Mouse (Mus musculus): Measurements from ENCODE around the gene Krt26. TPM values are rescaled to one million over a fixed set of nuclear protein-coding genes. Genes with fewer than 3 reads are reported as not detected.

Krt26 gene
- not detected for total RNA-seq (2021)
- long read RNA-seq, experiment 1: 0 reads
- long read RNA-seq, experiment 2: 0 reads

DNA sequence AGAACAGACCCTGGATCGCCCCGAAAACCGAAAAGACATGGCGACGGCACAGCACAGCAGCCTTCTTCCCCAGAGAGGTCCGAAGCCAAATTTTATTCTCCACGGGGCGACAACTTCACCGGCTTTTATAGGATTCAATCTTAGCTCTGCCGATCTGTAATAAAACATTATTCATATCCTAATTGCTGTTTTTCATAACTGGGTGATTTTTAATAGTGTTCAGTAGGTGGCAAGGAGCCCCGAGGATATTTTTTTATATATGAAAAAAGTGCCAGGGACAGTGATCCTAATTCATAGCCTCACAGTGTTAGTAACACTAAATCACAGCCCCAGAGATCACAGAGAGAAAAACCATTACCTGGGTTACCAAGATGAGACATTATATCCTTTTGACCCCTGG lies at the start of gene Krt26:
Gene Krt26, minus strand, starts transcription at position 101 of the 400 bp plus-strand sequence.
- DNase-seq: no peak
- intact Hi-C loops (cut with DNase I; ENCODE audit: low total_unique reads): no loop called here

DNA sequence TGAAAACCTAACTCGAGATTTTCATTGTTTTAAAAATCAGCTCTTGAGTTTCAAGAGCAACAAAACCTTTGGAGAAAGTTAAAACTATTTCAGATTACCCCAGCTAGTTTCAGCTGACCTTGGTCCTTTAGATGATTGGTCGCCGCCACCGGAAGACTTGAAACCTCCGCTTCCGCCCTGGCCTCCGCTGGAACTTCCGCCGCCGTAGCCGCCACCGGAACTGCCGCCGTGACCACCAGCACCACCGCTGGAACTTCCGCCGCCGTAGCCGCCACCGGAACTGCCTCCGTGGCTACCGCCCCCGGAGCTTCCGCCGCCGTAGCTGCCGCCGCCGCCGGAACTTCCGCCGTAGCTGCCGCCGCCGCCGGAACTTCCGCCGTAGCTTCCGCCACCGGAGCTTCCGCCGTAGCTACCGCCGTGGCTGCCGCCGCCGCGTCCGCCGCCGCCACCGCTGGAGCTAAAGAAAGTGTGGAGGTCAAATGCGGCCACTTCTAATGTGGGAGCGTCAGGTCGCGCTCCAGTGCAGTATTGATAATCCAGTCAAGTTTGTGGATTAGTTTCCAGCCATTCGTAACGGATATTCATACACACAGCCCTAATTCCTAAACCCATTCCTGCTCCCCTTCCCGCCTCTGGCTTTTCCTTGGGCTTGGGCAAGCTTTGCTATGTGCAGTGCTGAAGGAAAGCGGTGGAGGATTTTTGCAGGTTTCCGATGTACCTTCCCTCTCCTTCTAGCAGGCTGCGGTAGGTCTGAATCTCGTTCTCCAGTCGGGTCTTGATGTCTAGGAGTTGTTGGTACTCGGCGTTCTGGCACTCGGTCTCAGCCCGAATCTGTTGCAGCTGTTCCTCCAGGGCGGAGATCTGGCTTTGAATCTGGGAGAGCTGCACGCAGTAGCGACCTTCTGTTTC lies 48.3 kb upstream of the Krt26 start:
- intact Hi-C loops (cut with DNase I; ENCODE audit: low total_unique reads): no loop called here

DNA sequence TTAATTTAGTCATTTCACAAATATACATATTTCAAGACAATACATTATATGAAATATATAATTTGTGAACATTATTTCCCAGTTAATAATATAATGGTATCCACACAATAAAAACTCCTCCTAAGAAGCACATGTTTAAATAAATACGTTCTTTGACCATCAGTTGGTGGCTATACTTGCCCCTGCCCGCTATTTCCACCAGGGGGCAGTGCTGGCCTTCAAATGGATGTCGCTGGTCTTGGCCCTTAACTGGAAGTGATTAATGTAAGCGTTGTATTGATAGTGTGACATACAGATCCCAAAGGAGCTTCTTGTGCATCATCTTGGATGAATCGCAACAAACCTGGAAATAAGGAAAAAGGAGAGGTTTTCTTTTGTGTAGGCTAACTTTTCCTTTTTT lies 41.8 kb upstream of the Krt26 start:
- intact Hi-C loops (cut with DNase I; ENCODE audit: low total_unique reads): loop anchor here (2.0 kb wide), 1 partner anchor 83 kb away; no protein-coding TSS in a partner anchor
- DNase-seq: peak; percentile 67

More for the DNA sequence above, 48.3 kb upstream of the Krt26 start:
- DNase-seq: peak; percentile 93

DNA sequence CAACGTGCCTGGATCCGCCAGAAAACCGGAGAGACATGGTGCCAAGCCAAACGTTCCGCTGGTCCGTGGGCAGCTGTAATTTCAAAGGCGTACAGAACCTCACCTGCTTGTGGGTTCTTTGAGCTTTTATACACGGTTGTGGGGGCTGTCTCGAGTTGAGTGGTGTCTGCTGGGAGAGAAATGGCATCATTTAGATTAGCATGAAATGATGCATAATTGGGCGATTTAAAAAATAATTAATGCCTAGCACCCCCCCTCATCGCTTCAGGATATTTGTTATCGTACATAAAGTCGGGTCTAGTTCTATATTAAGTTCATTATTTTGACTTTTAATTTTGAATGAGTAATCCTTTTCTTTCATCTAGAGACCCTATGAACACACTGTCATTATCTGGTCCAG lies 37.0 kb upstream of the Krt26 start, which contains the start of gene Krt28:
Gene Krt28, minus strand, starts transcription at position 101 of the 400 bp plus-strand sequence.
- intact Hi-C loops (cut with DNase I; ENCODE audit: low total_unique reads): no loop called here
- DNase-seq: no peak

DNA sequence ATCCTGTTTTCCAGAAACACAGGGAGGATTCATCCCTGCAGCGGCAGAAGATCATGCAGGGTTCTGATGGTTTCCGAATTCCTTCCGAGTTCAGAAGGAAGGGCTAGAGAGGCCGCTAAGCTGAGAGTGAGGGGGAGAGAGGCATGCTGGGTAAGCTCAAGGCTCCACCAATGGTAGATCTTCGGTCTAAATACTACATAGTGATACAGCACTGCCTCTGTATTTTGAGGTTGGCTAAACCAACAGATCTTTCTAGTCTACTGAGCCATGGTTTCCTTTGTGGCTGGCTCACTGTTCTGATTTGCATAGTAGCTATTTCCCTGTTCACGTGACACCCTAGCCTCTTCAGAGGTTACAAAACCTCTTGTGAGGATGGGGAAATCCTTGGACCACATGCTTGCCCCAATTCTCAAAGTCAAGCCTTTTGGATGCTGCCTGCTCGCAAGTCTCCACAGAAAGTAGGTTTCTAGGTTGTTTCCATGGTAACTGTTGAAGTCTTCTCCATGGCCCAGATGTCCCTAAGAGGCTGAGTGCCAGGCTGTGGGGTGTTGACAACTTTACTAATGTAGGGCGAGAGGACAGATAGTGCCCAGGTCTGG lies 32.2 kb upstream of the Krt26 start:
- DNase-seq: no peak
- intact Hi-C loops (cut with DNase I; ENCODE audit: low total_unique reads): no loop called here

DNA sequence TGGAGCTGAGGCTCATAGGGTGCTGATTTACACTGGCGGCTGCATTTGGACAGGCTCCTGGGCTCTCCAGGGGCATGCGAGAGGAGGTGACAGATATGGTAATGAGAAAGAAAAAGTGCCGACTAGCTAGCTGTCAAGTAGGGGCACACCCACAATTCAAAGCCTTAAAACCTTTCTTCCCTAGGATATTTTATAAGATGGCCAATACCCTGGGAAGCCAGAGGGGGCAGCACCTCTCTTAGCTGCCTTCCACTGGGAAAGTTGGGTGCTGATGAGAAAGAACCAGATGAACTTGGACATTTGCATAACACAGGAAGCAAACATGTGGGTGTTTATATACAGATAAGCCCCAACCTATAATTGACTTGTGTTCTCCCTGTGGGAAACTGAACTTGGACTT lies 31.5 kb upstream of the Krt26 start:
- intact Hi-C loops (cut with DNase I; ENCODE audit: low total_unique reads): no loop called here
- DNase-seq: no peak

DNA sequence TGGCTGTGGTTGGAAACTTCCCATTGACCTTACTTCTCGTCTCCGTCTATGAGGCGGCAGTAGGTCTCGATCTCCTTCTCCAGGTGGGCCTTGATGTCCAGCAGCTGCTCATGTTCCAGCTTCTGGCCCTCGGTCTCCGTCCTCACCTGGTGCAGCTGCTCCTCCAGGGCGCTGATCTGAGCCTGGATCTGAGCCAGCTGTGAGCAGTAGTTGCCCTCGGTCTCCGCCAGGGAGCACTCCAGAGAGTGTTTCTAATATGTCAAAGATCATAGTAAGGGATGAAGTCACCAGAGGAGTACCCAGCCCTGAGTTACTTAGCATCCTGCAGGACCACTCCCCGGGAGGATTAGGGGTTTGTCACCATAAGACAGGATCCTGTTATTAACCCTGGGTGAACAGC lies 29.0 kb upstream of the Krt26 start:
- intact Hi-C loops (cut with DNase I; ENCODE audit: low total_unique reads): no loop called here
- peak; percentile 32 for DNase-seq

DNA sequence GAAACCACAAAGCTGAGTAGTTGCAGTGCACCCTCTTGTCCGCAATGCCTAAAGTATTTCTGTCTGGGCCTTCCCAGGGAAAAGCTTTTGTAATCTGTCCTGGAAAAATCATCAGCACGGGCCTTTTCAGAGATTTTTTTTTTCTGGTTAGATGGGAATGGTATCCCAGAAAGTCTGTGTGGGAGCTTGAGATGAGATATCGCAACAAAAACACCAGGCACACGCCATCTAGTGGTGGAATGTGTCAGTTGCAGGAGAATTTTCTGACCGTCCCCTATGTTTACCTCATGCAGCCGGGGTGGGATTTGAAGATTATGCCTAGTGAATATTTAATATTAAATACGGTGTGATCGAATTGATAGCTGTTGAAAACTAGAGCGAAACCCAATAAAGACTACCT lies 26.6 kb upstream of the Krt26 start:
- no peak for DNase-seq

DNA sequence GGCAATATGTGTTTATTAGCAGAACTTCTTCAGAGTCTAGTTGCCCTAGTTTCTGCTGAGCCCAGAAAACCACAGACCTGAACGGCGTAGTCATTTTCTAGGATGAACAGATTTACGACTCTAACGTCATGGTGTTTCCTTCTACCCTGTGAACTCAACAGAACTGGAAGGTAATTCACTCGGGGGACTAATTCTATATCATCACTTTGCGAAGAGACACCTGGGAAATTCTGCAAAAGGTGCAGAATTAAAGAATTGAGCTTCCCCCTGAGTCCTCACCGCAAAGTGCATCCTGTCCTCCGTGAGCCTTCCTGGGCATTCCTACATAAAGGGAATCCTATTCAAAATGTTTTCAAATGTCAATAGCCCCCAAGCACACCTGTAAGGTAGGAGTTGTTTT lies 23.7 kb upstream of the Krt26 start:
- intact Hi-C loops (cut with DNase I; ENCODE audit: low total_unique reads): no loop called here
- no peak for DNase-seq

More for the DNA sequence above, 26.6 kb upstream of the Krt26 start:
- intact Hi-C loops (cut with DNase I; ENCODE audit: low total_unique reads): no loop called here

DNA sequence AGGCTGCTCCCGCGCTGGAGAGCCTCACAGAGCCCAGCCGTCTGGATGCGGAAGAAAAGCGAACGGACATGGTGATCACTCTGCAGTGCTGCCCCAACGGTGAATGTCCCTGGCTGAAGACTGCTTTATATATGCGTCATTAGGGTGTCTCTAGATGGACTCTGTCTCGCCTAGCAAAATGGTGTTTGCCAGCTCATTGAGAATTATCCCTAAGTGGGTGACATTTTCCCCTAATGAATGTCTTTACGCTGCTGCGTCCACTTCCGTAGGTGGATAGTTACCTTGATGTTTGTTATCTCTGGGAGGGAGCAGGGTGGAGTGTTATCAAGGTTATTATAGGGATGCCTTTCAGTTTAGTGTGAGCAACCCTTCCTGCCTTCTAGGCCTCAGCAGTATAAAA lies 13.2 kb upstream of the Krt26 start, which contains the start of gene Krt27:
Gene Krt27, minus strand, starts transcription at position 101 of the 400 bp plus-strand sequence.
- intact Hi-C loops (cut with DNase I; ENCODE audit: low total_unique reads): no loop called here
- DNase-seq: no peak

DNA sequence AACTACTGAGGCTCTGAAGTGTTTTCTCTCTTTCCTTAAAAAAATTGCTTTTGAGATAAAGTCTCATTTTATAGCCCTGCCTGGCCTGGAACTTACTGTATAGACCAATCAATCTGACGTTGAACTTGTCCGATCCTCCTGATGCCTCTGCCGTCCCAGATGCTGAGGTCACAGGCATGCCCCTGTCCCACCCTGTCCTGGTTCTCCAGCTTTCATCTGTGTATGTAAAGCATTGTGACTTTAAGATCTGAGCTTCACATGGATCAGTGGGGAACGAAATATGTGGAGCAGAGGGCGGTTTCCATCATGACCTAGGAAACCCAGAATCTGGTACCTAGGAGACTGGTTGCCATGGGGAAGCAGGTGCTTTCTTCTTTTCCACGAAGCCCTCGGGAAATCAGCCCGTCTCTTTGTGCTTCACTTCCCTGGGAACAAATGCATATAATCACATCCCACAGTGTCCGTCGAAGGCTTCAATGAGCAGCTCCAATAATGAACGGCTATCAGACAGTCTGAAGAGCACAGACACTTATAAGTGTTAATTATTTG lies 1.6 kb upstream of the Krt26 start:
- DNase-seq: no peak
- intact Hi-C loops (cut with DNase I; ENCODE audit: low total_unique reads): no loop called here

DNA sequence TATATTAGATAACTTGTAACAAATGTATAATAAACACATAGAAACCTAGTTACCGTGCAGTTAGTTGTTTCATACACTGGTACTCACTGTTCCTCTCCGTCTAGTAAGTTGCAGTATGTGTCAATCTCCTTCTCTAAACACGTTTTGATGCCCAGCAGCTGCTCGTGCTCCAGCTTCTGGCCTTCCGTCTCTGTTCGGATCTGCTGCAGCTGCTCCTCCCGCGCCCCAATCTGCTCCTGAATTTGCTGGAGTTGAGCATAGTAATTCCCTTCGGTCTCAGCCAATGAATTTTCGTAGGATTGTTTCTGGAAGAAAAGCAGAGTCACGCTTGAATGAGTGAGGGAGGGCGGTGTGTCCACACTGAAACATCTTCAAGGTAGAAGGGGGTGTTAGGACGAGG lies 4.3 kb downstream of the Krt26 start:
- intact Hi-C loops (cut with DNase I; ENCODE audit: low total_unique reads): no loop called here
- DNase-seq: no peak

DNA sequence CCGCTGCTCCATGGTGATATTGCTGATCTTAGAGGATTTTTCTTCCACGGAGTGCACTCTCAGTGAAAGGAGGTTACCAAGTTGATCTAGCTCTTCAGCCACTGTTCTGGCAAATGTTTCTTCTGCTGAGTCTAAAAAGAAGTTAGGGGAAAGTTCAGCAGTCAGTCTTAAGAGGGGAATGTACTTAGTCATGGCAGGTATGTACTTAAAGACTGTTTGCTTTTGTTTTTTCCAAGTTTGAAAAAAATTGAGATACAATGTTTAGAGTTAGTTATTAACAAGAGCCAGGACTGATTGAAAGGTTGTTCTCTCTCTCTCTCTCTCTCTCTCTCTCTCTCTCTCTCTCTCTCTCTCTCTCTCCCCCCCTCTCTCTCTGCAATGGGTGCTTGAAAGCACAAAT lies 8.1 kb downstream of the Krt26 start:
- intact Hi-C loops (cut with DNase I; ENCODE audit: low total_unique reads): no loop called here
- no peak for DNase-seq

DNA sequence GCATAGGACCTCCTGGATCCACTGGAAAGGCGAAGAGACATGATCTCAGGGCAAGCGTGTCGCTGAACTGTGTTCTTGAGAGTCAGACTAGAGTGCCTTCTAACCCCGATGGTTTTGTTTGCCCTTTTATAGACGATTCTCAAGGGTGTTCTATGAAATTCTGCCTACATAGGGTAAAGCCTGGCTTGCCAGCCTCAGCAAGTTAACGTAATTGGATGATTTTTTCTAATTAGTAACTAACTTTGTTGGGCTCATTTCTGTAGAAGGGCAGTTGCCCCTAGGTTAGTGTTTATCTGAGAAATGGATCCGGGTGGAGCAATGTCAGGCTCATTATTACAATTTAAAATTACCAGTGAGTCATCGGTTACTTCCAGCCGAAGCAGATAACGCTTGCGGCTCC lies 14.9 kb downstream of the Krt26 start, which contains the start of gene Krt25:
Gene Krt25, minus strand, starts transcription at position 101 of the 400 bp plus-strand sequence.
- intact Hi-C loops (cut with DNase I; ENCODE audit: low total_unique reads): no loop called here
- no peak for DNase-seq

DNA sequence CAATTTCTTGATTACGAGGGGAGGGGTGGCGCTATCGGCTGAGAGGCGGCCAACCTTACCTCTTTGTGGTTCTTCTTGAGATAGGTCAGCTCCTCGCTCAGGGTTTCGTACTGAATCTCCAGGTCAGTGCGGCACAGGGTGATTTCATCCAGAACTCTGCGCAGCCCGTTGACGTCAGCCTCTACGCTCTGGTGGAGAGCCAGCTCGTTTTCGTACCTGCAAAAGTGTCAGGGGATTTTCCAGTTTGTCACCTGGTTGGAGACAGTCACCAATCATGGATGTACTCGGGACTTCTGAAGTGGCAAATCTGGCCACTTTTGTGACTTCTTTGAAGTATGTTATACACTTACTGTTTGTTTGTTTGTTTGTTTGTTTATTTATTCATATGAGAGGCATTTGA lies 16.7 kb downstream of the Krt26 start:
- intact Hi-C loops (cut with DNase I; ENCODE audit: low total_unique reads): no loop called here

DNA sequence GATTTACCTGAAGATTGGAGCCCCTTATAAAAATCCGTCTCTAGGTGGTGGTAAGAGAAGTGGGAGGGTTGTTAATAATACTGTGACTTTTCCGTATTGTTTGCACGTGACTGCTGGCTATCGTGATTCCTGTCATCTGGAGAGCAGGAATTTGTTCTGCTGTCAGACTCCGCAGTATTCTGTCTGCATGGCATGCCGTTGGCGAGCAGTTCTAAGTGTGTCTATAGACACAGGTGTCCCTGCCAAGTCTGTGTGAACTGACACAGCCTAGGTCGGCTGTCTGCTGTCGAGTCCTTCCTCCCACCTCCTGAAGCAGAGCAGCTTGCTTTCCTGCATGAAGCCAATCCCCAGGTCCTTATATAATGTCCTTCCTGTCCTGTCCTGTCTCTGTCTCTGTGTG lies 18.6 kb downstream of the Krt26 start:
- intact Hi-C loops (cut with DNase I; ENCODE audit: low total_unique reads): no loop called here

More for the DNA sequence above, 16.7 kb downstream of the Krt26 start:
- DNase-seq: no peak

DNA sequence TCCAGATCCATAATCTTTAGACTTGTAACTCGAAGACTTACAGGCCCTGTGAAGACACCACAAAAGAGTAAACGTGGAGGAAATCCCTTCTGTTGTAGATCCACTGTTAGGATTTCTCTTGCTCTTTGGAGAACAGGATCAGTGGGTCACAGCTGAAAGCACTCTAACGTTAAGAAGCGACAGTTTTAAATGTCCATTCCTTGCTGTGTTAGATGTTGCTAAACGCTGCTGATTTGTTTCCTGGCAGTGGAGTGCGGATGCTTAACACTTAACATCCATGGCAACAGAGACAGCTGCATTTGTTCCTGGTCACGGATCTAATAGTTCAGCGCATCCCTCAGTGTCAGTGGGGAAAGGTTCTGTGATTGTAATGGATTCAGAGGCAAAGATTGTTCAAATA lies 21.2 kb downstream of the Krt26 start:
- intact Hi-C loops (cut with DNase I; ENCODE audit: low total_unique reads): no loop called here
- no peak for DNase-seq

More for the DNA sequence above, 18.6 kb downstream of the Krt26 start:
- DNase-seq: no peak

DNA sequence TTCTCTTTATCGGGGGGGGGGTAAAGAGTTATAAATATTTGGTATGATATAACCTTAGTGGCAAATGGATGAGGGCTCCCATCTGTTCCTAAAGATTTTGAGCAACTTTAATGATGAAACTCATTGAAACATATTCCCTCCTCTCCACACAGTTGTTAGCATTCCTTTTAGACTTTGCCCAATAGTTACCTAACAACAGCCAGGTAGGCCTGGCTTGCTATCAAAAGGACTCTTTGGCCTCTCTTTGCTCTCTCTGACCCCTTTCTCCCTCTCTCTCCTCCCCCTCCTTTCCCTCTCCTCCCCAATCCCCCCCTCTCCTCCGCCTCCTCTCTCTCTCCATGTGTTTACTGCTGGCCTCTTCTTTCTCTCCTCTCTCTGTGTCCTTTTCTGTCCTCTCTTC lies 23.2 kb downstream of the Krt26 start:
- intact Hi-C loops (cut with DNase I; ENCODE audit: low total_unique reads): loop anchor here (5.0 kb wide), 1 partner anchor 127 kb away; no protein-coding TSS in a partner anchor
- no peak for DNase-seq

DNA sequence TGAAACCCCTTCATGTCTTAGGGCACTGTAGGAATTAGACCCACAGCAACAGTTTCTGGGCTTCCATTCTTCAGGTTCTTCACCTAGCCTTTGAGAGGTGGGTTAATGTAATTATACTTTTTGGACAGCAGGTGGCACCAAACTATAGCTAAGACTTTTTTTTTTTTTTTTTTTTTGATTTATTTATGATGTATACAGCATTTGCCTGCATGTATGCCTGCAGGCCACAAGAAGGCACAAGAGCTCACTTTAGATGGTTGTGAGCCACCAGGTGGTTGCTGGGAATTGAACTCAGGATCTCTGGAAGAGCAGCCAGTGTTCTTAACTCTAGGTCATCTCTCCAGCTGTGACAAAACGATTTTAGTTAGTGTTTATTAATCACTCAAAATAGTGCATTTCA lies 26.9 kb downstream of the Krt26 start:
- no peak for DNase-seq
- intact Hi-C loops (cut with DNase I; ENCODE audit: low total_unique reads): loop anchor here (5.0 kb wide), 1 partner anchor 124 kb away; no protein-coding TSS in a partner anchor

DNA sequence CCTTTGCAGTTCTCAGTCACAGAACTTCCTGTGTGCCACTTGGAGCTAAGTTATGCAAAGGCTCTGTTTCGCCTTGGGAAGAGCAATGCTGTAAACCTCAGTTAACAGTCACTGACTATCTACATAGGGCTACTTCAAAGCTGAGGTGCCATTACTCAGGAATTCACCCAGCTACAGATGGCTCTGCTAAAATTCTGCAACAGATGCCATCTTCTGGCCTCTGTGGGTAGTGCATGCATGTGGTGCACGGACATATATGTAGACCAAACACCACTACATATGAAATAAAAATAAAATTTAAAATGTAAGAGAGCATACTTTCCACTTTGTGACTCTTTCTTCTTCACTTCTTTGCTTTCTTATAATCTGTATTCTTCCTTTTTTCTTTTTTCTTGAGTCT lies 30.2 kb downstream of the Krt26 start:
- intact Hi-C loops (cut with DNase I; ENCODE audit: low total_unique reads): no loop called here
- peak; percentile 34 for DNase-seq

Measured in gastrocnemius, postnatal 14 days (tissue).